Mouse (Mus musculus) olfactory bulb, adult 2 months (tissue): Measurements from ENCODE around the gene Fbxo42.

Source experiments
- CTCF ChIP-seq: fragments of 200-500 bp; IDR thresholded peaks from 2 replicates; pipeline ENCODE4 v1.5.1; 2012; ENCODE audit warnings: low read depth, mild to moderate bottlenecking, low read length, moderate library complexity; ENCODE audit not compliant: insufficient read depth
- POLR2A ChIP-seq: fragments of 200-500 bp; IDR thresholded peaks from 2 replicates; pipeline ENCODE4 v1.6.1; 2012; ENCODE audit warnings: mild to moderate bottlenecking, low read depth, low read length, moderate library complexity; ENCODE audit not compliant: insufficient read depth

GRCm38 (mm10) chr4:141248614-141248978, 100.9 kb downstream of the Fbxo42 start:
- TF ChIP-seq CTCF: no peak
- TF ChIP-seq POLR2A: no peak
